Mouse (Mus musculus): ENCODE measurements around the gene Agxt.

GRCm38 (mm10) chr1:93174399-93174798, 39.4 kb downstream of the Agxt start:
- TF ChIP-seq CTCF (IDR thresholded peaks at IDR 0.05; ENCODE audit: low read depth) (peak; percentile 98), EP300 (IDR thresholded peaks at IDR 0.05; ENCODE audit: low read depth) (no peak)
